16 mouse cellular contexts compared by ENCODE assay signal in genomic region chr10:90818246-90818937, GRCm38 (mm10).
DNase-seq lines count a peak whose midpoint lies in the region; ATAC-seq and TF ChIP-seq lines count a peak whose summit lies in the region.
"Had no signal": no experiment of that assay in that cellular context is flagged by ENCODE, and none has a peak within 500 bp of the region (broad histone marks: within the 10 kb centered on the region; RNA-seq: fewer than 3 reads in every experiment).

No protein-coding gene starts in this region.

- no peaks in the 10 kb centered on the region for H3K9me3 ChIP-seq in forebrain, embryonic 13.5 days (replicated peaks)
- no peaks in the 10 kb centered on the region for H3K9me3 ChIP-seq in hindbrain, embryonic 16.5 days (ENCODE audit: control insufficient read depth, low read length)
- H3K9me3 ChIP-seq in neural tube, embryonic 15.5 days (replicated peaks) = no peaks in the 10 kb centered on the region
- H3K9me3 ChIP-seq in intestine, embryonic 16.5 days (ENCODE audit: control insufficient read depth, low read length) = no peaks in the 10 kb centered on the region
- H3K9me3 ChIP-seq: liver, embryonic 12.5 days; megakaryocyte, embryonic 14.5 days had no signal

- peak overlapping the region; percentile 15; the same call in 1 of the 2 replicates for H3K27ac ChIP-seq in layer of hippocampus, adult 2 months
- peak overlapping the region; percentile 41 for H3K27ac ChIP-seq in forebrain, embryonic 13.5 days
- H3K27ac ChIP-seq in hindbrain, embryonic 16.5 days (ENCODE audit: low read depth, low read length) = 0 out of 2 replicates have a peak overlapping the region, but pooled peaks have one; percentile 37
- peak overlapping the region; percentile 45; the same call in 1 of the 2 replicates for H3K27ac ChIP-seq in neural tube, embryonic 15.5 days (replicated peaks)
- no peak overlapping the region for H3K27ac ChIP-seq in heart, adult 2 months
- no peak overlapping the region for H3K27ac ChIP-seq in intestine, embryonic 16.5 days (ENCODE audit: low read length)
- H3K27ac ChIP-seq: liver, embryonic 12.5 days had no signal

- no peaks in the 10 kb centered on the region; the same call in 1 of the 2 replicates for H3K27me3 ChIP-seq in forebrain, embryonic 13.5 days
- no peaks in the 10 kb centered on the region for H3K27me3 ChIP-seq in hindbrain, embryonic 16.5 days (replicated peaks; ENCODE audit: control insufficient read depth, insufficient read depth, low read length)
- no peaks in the 10 kb centered on the region for H3K27me3 ChIP-seq in neural tube, embryonic 15.5 days (replicated peaks)
- no peaks in the 10 kb centered on the region for H3K27me3 ChIP-seq in heart, adult 2 months (ENCODE audit: control insufficient read depth, insufficient read depth, low read length)
- H3K27me3 ChIP-seq in intestine, embryonic 16.5 days (replicated peaks; ENCODE audit: control insufficient read depth, insufficient read depth, low read length) = no peaks in the 10 kb centered on the region
- H3K27me3 ChIP-seq: liver, embryonic 12.5 days; megakaryocyte, embryonic 14.5 days had no signal

- 14% methylated on average over 10 of the region's 10 CpGs for WGBS in forebrain, embryonic 13.5 days
- 22% methylated on average over 10 of the region's 10 CpGs for WGBS in hindbrain, embryonic 16.5 days
- WGBS in neural tube, embryonic 15.5 days = 15% methylated on average over 10 of the region's 10 CpGs
- WGBS in heart, adult 2 months = 47% methylated on average over 10 of the region's 10 CpGs
- 44% methylated on average over 10 of the region's 10 CpGs for WGBS in intestine, embryonic 16.5 days

- H3K79me2 ChIP-seq in heart, adult 2 months (replicated peaks; ENCODE audit: control insufficient read depth, insufficient read depth, low read length) = no peaks in the 10 kb centered on the region

- TF ChIP-seq CTCF in layer of hippocampus, adult 2 months (conservative IDR thresholded peaks at IDR 0.05) = no peak
- TF ChIP-seq CTCF in heart, adult 2 months (IDR thresholded peaks at IDR 0.05) = no peak

- TF ChIP-seq POLR2A in heart, adult 2 months (IDR thresholded peaks at IDR 0.05; ENCODE audit: insufficient read depth, low read depth, low read length) = no peak

- no peak for DNase-seq in layer of hippocampus, adult 2 months (ENCODE audit: low spot score in 2 of 2)
- DNase-seq in layer of hippocampus, adult 8-10 months (ENCODE audit: low spot score in 2 of 2) = no peak
- DNase-seq in adrenal gland, adult (ENCODE audit: inconsistent age in 2 of 2, low spot score in 1 of 2) = no peak
- no peak for DNase-seq in heart, adult 2 months
- DNase-seq: adrenal gland, postnatal 36 days; heart, adult 11 months; kidney, adult 9 months; layer of hippocampus, adult 9-11 months; right cerebral cortex, adult 18-20 months; thymus, postnatal 14 days had no signal

- no peaks in the 10 kb centered on the region for H3K36me3 ChIP-seq in forebrain, embryonic 13.5 days (ENCODE audit: poor library complexity, severe bottlenecking)
- no peaks in the 10 kb centered on the region for H3K36me3 ChIP-seq in hindbrain, embryonic 16.5 days (ENCODE audit: control insufficient read depth, insufficient read depth, low read length)
- H3K36me3 ChIP-seq in neural tube, embryonic 15.5 days = no peaks in the 10 kb centered on the region
- no peaks in the 10 kb centered on the region for H3K36me3 ChIP-seq in heart, adult 2 months (ENCODE audit: control insufficient read depth, insufficient read depth, low read length)
- H3K36me3 ChIP-seq in intestine, embryonic 16.5 days (ENCODE audit: control insufficient read depth, insufficient read depth, low read length) = no peaks in the 10 kb centered on the region
- H3K36me3 ChIP-seq: liver, embryonic 12.5 days had no signal

- intact Hi-C loops in heart, adult 2 months (cut with DNase I) = no loop called here

- H3K4me2 ChIP-seq in forebrain, embryonic 13.5 days = peak overlapping the region; percentile 21; the same call in 1 of the 2 replicates
- H3K4me2 ChIP-seq in hindbrain, embryonic 16.5 days (ENCODE audit: low read length) = no peak overlapping the region
- H3K4me2 ChIP-seq in neural tube, embryonic 15.5 days = peak overlapping the region; percentile 13; the same call in 1 of the 2 replicates
- no peak overlapping the region for H3K4me2 ChIP-seq in intestine, embryonic 16.5 days (ENCODE audit: low read depth, low read length)
- H3K4me2 ChIP-seq: liver, embryonic 12.5 days had no signal

- H3K4me1 ChIP-seq in forebrain, embryonic 13.5 days = peaks cover 36% of the 10 kb centered on the region
- peaks cover 15% of the 10 kb centered on the region for H3K4me1 ChIP-seq in hindbrain, embryonic 16.5 days (ENCODE audit: control insufficient read depth, insufficient read depth, low read depth, low read length)
- H3K4me1 ChIP-seq in neural tube, embryonic 15.5 days = peaks cover 22% of the 10 kb centered on the region
- H3K4me1 ChIP-seq in heart, adult 2 months (ENCODE audit: control insufficient read depth, insufficient read depth, low read length) = no peaks in the 10 kb centered on the region
- no peaks in the 10 kb centered on the region for H3K4me1 ChIP-seq in intestine, embryonic 16.5 days (ENCODE audit: control insufficient read depth, insufficient read depth, low read length)
- H3K4me1 ChIP-seq: liver, embryonic 12.5 days; megakaryocyte, embryonic 14.5 days had no signal

- no peak overlapping the region for H3K9ac ChIP-seq in forebrain, embryonic 13.5 days
- no peak overlapping the region for H3K9ac ChIP-seq in hindbrain, embryonic 16.5 days (ENCODE audit: low read depth, low read length)
- no peak overlapping the region for H3K9ac ChIP-seq in neural tube, embryonic 15.5 days (replicated peaks)
- H3K9ac ChIP-seq in heart, adult 2 months (ENCODE audit: low read depth, low read length) = no peak overlapping the region
- no peak overlapping the region for H3K9ac ChIP-seq in intestine, embryonic 16.5 days (ENCODE audit: low read depth, low read length)
- H3K9ac ChIP-seq: liver, embryonic 12.5 days had no signal

- H3K4me3 ChIP-seq in layer of hippocampus, adult 2 months = no peak overlapping the region
- no peak overlapping the region for H3K4me3 ChIP-seq in forebrain, embryonic 13.5 days
- H3K4me3 ChIP-seq in hindbrain, embryonic 16.5 days (ENCODE audit: low read length) = no peak overlapping the region
- H3K4me3 ChIP-seq in neural tube, embryonic 15.5 days (replicated peaks) = no peak overlapping the region
- H3K4me3 ChIP-seq in heart, adult 2 months = no peak overlapping the region
- H3K4me3 ChIP-seq in intestine, embryonic 16.5 days (ENCODE audit: low read length) = no peak overlapping the region
- H3K4me3 ChIP-seq: liver, embryonic 12.5 days; megakaryocyte, embryonic 14.5 days had no signal

- ATAC-seq in forebrain, embryonic 13.5 days = peak; percentile 43; the same call in 1 of the 2 replicates
- no peak for ATAC-seq in hindbrain, embryonic 16.5 days
- ATAC-seq in neural tube, embryonic 15.5 days (ENCODE audit: low FRiP score) = peak; percentile 35
- ATAC-seq in intestine, embryonic 16.5 days = no peak
- ATAC-seq: liver, embryonic 12.5 days had no signal

- no peak for TF ChIP-seq EP300 in heart, adult 2 months (IDR thresholded peaks at IDR 0.05; ENCODE audit: insufficient read depth, low read depth, low read length)

Comparison
In these comparisons a context has a peak if more than half of its experiments do, and no peak if none do; other contexts are left out.
1. H3K27ac ChIP-seq: peak in layer of hippocampus, adult 2 months (single experiment), forebrain, embryonic 13.5 days (single experiment), hindbrain, embryonic 16.5 days (single experiment) and neural tube, embryonic 15.5 days (single experiment); none in heart, adult 2 months (single experiment) and intestine, embryonic 16.5 days (single experiment).
2. ATAC-seq: peak in forebrain, embryonic 13.5 days (single experiment) and neural tube, embryonic 15.5 days (single experiment); none in hindbrain, embryonic 16.5 days (single experiment) and intestine, embryonic 16.5 days (single experiment).
3. H3K4me2 ChIP-seq: peak in forebrain, embryonic 13.5 days (single experiment) and neural tube, embryonic 15.5 days (single experiment); none in hindbrain, embryonic 16.5 days (single experiment) and intestine, embryonic 16.5 days (single experiment).